Comparison of ENCODE assay signal across 7 mouse cellular contexts in the genomic region with DNA sequence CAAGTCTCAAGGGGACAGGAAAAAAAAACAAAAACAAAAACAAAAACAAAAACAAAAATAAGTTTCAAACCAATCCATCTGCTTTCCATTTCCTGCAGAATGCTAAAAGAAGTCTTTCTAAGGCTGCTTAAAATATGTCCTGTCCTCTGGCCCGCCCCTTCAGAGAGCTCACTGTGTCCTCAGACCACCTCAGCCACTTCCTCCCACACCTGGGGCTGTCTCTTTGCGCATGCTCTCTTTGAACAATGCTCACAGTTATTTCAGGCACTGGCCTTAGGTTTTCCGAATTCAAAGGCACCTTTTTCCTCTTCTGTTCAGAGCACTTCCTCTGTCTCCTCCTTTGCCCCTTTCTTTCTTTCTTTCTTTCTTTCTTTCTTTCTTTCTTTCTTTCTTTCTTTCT.
DNase-seq lines count a peak whose midpoint lies in the region; ATAC-seq and TF ChIP-seq lines count a peak whose summit lies in the region.

No protein-coding gene starts in this region.

- H3K27me3 ChIP-seq in G1E (ENCODE audit: insufficient read depth, low read length), result no peaks in the 10 kb centered on the region

- no peaks in the 10 kb centered on the region for H3K9me3 ChIP-seq in G1E (replicated peaks)

- TF ChIP-seq CTCF in G1E (IDR thresholded peaks at IDR 0.05; ENCODE audit: low read depth, low read length), result no peak

- peaks cover 73% of the 10 kb centered on the region for H3K36me3 ChIP-seq in G1E (replicated peaks)

- no peak for ATAC-seq in G1E (ENCODE audit: extremely low read depth, insufficient number of reproducible peaks, low FRiP score, poor library complexity, severe bottlenecking)
- peak; percentile 64 for ATAC-seq in inflammation-experienced regulatory T-cells, adult 6 months

- intact Hi-C loops in left cerebral cortex, postnatal 14 days (cut with DNase I), result no loop called here

- no peak overlapping the region for H3K4me3 ChIP-seq in G1E (ENCODE audit: low read depth, low read length)

- peak; percentile 6 to 10 for DNase-seq in left cerebral cortex, postnatal 14 days (ENCODE audit: low spot score in 2 of 2)
- DNase-seq in left cerebral cortex, adult 9 months (ENCODE audit: low spot score in 2 of 2), result no peak
- DNase-seq in G1E (ENCODE audit: low spot score), result peak; percentile 64
- peak; percentile 81 for DNase-seq in thymus, postnatal 14 days
- DNase-seq in cerebellum, postnatal 14 days, result no peak
- no peak for DNase-seq in cerebellum, adult 9-10 months

- peaks cover 47% of the 10 kb centered on the region for H3K4me1 ChIP-seq in G1E (ENCODE audit: insufficient read depth, low read depth, low read length)

Comparison
In these comparisons a context has a peak if more than half of its experiments do, and no peak if none do; other contexts are left out.
1. DNase-seq: peak in left cerebral cortex, postnatal 14 days (2 of 2), G1E (single experiment) and thymus, postnatal 14 days (single experiment); none in left cerebral cortex, adult 9 months (0 of 2), cerebellum, postnatal 14 days (0 of 2) and cerebellum, adult 9-10 months (single experiment).